Mouse (Mus musculus): ENCODE results near the gene Grifin. TPM values are rescaled to one million over a fixed set of nuclear protein-coding genes. Genes with fewer than 3 reads are reported as not detected.

Grifin gene
- total RNA-seq, 2 experiments from 2014 or later, result not detected

Other genes with a start within 250 kb of the Grifin start
- 10 to 100 TPM; 23.8 to 24.4 TPM for gene Mad1l1, start 243.5 kb downstream of the Grifin start, total RNA-seq (2021)
- gene Nudt1, start 243.4 kb downstream of the Grifin start, total RNA-seq (2021), result 1 to 10 TPM; 7.2 to 7.9 TPM
- 10 to 100 TPM in 1 of 2 experiments, 1 to 10 TPM in 1; 9.6 to 10.2 TPM for gene Mrm2, start 233.2 kb downstream of the Grifin start, total RNA-seq (2021)
- gene Snx8, start 175.8 kb downstream of the Grifin start, total RNA-seq (2021), result 10 to 100 TPM; 22.3 to 24.5 TPM
- gene Eif3b, start 145.7 kb downstream of the Grifin start, total RNA-seq (2021), result 100 to 1,000 TPM; 120 TPM
- gene Gm4869, start 119.4 kb downstream of the Grifin start, total RNA-seq (2021), result not detected
- gene Chst12, start 59.5 kb downstream of the Grifin start, total RNA-seq (2021), result 10 to 100 TPM; 20.2 to 21.5 TPM
- 10 to 100 TPM; 18.7 to 25.8 TPM for gene Lfng, start 42.2 kb upstream of the Grifin start, total RNA-seq (2021)
- 100 to 1,000 TPM; 319 to 338 TPM for gene Ttyh3, start 84.0 kb upstream of the Grifin start, total RNA-seq (2021)
- 10 to 100 TPM; 50.8 to 60.9 TPM for gene Iqce, start 137.3 kb upstream of the Grifin start, total RNA-seq (2021)
- gene Brat1, start 139.9 kb upstream of the Grifin start, total RNA-seq (2021), result 10 to 100 TPM; 26.5 to 28.8 TPM
- gene Amz1, start 159.1 kb upstream of the Grifin start, total RNA-seq (2021), result 10 to 100 TPM; 24.0 to 25.3 TPM

Measured in left cerebral cortex, postnatal 10 days (tissue).